Mouse (Mus musculus) layer of hippocampus, adult 9-10 months (tissue): Measurements from ENCODE around the gene Clstn2.

Source experiments
- DNase-seq: peaks from one replicate; pipeline ENCODE4 v3.0.0; 2022; ENCODE audit warnings: low spot score

The Clstn2 gene

DNA sequence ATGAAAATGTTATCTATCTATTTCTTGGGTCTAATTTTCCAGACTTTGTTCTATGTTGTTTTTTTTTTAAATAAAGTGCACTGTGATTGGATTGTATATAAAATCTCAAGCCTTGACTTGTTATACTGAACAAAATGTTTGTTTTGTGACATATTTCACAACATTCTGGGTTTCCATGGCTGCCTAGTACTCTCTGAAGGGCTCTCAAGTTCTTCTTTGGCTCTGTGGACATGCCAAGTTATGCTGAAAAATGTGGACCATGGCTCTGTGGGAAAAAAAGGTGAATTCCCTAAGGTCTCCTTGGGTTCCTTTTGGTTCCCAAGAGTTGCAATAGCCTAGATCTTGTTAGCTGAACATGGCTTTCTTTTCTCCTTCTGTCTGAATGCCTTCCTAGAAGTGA lies 353.1 kb downstream of the Clstn2 start:
- no peak for DNase-seq

DNA sequence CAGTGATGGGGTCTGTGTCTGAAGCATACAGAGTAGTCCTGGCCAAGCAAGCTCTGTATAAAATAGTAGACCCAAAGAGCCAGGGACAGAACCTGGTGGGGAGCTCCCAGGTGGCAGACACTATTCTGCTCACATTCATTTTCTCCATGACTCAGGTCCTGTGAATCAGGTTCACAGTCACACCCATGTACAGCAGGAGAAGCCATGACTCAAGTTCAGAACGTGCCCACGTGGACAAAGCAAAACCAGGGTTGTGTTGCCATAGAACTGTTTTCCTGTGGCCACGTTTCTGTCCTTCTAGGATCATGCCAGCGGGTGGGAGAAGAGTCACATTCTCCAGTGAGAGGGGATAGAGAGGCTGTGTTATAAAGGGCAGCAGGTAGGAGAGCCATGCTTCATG lies 353.9 kb downstream of the Clstn2 start:
- no peak for DNase-seq

DNA sequence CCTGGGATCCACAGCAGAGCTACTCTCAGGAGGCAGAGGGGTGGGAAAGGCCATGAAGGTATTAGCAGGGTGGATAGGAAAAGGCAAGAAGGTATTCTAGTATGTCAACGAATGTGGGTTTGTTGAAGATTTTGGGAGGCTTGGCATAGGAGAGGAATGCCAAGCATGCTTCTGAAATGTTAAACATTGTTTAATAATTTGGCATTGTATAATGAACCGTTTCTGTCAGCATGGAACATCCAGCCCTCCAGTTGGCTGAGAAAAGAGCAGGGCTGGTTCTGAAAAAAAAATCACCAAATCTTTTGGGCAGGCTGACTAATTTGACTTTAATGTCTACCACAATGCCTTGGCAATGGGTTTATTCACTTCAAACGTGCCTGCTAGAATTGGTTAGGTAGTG lies 355.9 kb downstream of the Clstn2 start:
- DNase-seq = no peak

DNA sequence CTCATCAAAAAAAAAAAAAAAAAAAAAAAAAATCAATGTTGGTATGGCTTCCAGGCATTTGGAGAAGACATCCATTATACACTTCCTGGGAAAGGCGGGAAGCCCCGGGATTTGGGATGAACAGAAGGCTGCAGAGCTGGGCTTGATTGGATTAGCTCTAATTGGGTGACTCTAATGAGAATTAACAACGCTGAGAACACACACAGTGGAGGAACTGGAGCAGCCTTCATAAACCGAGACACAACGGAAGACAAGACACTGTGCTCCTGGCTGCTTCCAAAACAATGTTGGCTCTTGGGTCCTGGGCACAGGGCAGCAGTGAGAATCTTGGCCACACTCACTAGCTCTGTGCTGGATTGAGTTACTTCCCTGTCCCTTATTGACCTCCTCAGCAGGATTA lies 360.3 kb downstream of the Clstn2 start:
- no peak for DNase-seq

GRCm38 (mm10) chr9:97672224-97672623 lies 360.8 kb downstream of the Clstn2 start:
- no peak for DNase-seq

GRCm38 (mm10) chr9:97670666-97671065 lies 362.3 kb downstream of the Clstn2 start:
- DNase-seq = no peak

DNA sequence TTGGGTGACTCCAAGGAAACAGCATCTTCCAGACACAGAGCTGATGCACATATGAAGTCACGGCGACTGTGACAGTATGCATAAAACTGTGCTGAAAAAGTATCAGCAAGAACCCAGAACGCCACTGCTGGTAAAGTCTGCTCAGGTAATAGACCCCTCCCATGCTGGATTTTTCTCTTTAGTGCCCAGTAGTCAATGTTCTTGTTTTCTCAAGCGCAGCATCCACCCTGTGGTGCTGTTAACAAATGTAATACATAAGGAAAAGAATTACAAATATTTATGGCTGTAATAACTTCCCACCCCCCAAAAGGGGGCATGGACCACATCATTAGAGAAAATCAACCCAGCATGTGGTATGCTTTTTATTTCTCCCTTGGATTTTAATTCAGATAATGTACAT lies 372.0 kb downstream of the Clstn2 start:
- DNase-seq = no peak

- no peak for DNase-seq
Observed at GRCm38 (mm10) chr9:97658736-97659135, 374.2 kb downstream of the Clstn2 start.

GRCm38 (mm10) chr9:97648409-97648808 lies 384.6 kb downstream of the Clstn2 start:
- no peak for DNase-seq

DNA sequence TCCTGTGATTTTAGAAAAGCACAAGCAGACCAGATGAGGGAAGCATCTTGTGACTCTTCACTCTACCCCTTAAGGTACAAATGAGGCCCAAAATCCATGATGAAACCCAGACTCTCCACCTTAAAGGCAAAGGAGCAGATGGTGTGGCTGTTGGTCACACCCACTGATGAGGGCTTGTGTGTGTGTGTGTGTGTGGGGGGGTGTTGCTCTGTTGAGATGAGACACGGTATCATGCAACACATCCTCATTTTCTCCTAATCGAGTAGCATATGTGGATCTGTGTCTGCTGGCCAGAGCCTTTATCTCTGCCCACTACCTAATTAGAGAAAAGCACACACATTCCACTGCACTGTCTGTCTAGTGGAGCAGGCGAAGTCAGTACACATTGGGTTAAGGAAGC lies 387.2 kb downstream of the Clstn2 start:
- DNase-seq = peak; percentile 22

GRCm38 (mm10) chr9:97642396-97642795 lies 390.6 kb downstream of the Clstn2 start:
- DNase-seq = no peak

- no peak for DNase-seq
Observed at GRCm38 (mm10) chr9:97639967-97640549, 392.9 kb downstream of the Clstn2 start.

DNA sequence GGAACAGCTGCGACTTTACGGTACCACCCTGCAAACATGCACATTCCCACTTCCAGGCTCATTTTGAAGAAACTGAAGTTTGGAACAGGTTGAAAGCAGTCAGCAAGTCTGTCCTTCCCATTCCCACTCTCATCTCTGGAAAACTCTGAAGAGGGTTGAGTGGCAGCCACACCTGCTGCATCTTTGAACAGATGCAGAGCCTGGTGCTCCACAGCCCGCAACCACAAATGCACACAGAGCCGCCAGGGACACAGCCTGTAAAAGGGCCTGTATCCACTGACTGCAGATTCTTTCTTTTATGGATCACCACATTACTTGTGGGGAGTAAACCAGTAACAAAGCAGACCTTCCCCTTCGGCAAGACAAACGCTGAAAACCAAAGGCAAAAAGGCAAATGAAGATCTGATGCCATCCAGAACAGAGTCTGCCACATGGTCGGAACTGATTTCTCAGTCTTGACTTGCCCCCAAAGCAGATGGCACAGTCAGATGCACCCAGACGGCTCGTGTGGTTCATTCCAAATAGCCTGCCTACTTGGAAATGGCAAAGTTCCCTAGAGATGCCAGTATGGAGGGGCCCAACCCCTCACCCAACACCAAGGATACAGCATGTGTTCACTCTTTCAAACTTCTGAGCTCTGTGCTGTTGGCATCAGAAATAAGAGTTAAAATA lies 394.2 kb downstream of the Clstn2 start:
- peak; percentile 50 for DNase-seq

DNA sequence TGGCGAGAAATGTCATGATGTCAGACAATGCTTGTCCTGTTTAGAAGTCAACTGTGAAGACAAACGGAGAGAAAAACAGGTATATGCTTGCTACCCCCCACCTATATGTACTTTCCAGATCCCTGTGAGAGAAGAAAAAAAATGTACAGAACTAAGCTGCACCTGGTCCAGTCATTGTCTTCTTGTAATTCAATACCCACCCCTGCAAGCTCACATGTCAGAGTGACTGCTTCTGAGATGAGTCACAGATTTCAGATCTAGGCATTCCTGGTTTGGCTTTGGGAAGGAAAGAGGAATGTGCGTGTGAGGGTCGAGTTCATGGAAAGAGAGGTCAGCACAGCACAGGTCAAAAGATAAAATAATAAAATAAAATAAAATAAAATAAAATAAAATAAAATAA lies 397.6 kb downstream of the Clstn2 start:
- no peak for DNase-seq

DNA sequence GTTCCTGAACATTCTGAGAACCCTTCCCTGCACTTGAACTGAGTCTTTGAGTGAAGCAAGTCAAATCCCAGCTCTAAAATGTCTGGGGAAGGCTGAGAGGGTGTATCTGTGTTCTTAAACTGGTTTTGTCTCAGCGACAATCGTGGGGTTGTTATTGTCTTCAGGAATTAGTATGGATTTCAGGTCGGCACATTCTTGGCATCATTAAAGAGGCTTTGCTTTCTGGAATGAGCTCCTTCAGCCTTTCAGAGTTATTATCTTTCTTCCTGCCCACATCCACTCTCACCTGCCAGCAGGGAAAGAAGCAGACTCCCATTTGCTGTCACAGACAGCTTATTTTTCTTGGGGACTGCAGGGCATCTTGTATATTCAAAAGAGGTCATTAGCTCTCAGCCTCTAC lies 398.1 kb downstream of the Clstn2 start:
- DNase-seq = no peak

GRCm38 (mm10) chr9:97629180-97629579 lies 403.8 kb downstream of the Clstn2 start:
- DNase-seq = no peak

- DNase-seq = no peak
Observed at GRCm38 (mm10) chr9:97628361-97628908, 404.5 kb downstream of the Clstn2 start.

DNA sequence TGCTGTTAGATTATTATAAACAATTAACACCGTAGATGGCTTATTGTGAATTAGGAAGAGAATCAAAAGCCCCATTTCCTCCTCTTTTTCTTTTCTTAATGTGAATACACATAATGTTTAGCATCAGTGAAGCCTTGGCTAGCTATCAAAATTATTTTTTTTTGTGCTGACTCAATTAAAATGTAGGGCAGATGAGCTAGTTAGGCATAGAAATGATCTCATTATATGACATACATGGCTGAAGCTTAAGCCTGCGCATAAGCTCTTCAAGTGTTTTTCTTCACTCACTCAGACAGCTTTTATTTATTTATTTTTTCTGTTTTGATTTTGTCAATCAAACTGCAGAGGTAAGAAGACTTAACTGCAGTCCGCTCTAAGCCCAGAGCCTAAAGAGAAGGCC lies 405.1 kb downstream of the Clstn2 start:
- no peak for DNase-seq

- DNase-seq = no peak
Observed at GRCm38 (mm10) chr9:97610566-97610965, 422.4 kb downstream of the Clstn2 start.

- DNase-seq = no peak
Observed at GRCm38 (mm10) chr9:97603729-97604128, 429.3 kb downstream of the Clstn2 start.

GRCm38 (mm10) chr9:97602476-97602875 lies 430.5 kb downstream of the Clstn2 start:
- DNase-seq = no peak

DNA sequence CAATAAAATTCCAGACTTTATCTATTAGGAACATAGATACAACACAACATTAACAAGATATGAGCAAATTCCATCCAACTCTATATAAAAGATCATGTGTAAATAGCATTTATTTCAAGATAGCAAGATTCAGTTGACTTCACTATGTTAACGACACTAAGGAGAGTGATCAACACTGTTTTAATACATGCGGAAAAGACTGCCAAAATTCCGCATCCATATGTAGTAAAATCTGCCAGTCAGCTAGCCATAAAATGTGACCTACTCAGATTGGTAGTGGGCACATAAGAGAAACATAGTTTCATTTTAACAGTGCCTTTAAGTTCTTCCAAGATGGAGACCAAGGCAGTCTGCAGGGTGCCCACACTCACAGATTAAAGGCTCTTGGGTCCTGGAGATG lies 434.0 kb downstream of the Clstn2 start:
- no peak for DNase-seq

DNA sequence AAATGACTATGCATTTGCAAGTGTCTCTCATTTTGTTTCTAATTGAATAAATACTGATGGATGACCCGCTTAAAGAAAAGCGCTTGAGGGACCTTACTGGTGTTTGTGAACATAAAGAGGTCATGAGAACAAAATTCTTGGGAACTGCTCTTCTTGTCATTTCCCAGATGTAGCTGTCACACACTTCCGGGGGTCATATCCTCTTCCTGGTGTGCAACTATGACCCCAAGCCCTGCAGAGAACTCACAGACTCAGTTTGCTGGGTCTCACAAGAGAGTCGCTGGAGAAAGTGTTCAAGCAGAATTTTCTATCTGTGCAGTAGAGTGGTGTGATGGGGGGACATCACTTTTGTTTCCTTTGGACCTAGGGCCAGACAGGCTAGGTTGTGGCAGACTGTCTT lies 442.3 kb downstream of the Clstn2 start:
- no peak for DNase-seq

DNA sequence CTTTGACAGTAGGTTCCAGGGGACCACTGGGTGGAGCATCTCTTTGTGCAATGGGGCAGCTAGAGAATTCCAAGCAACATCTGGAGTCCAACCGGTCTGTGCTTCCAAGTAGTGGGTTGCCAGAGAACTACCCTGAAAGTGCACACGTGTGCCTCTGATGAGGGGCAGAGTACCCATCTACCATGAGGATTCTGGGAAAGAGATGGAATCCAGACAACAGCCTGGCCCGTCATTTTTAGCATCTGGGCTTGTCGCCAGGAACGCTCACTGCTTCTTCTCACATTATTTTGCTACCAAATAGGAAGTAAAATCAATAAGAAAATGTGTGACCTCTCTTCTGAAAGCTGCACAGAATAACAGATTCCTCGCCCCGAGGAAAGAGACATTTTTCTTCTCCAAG lies 462.1 kb downstream of the Clstn2 start:
- DNase-seq = peak; percentile 45
